Mouse (Mus musculus) stomach, postnatal 0 days (tissue): ENCODE results near the gene Gapvd1.

Source experiments
- CTCF ChIP-seq: IDR thresholded peaks from 2 replicates; pipeline ENCODE4 v1.5.1; 2016; ENCODE audit warnings: antibody characterized with exemption, low read depth, mild to moderate bottlenecking, moderate library complexity
- EP300 ChIP-seq: optimal IDR thresholded peaks from 2 replicates; pipeline ENCODE3; 2016; ENCODE audit warnings: antibody characterized with exemption

GRCm38 (mm10) chr2:34670470-34670869, 84.6 kb downstream of the Gapvd1 start:
- TF ChIP-seq CTCF = no peak
- TF ChIP-seq EP300 = no peak
